Mouse (Mus musculus) testis, postnatal 14 days (tissue): ENCODE measurements around the gene Pigx.

Experiments
- DNase-seq: peaks from one replicate; pipeline ENCODE4 v3.0.0; 2021; ENCODE audit warnings: low spot score

Gene Pigx

GRCm38 (mm10) chr16:32059840-32060523 lies 39.6 kb downstream of the Pigx start:
- DNase-seq: no peak

DNA sequence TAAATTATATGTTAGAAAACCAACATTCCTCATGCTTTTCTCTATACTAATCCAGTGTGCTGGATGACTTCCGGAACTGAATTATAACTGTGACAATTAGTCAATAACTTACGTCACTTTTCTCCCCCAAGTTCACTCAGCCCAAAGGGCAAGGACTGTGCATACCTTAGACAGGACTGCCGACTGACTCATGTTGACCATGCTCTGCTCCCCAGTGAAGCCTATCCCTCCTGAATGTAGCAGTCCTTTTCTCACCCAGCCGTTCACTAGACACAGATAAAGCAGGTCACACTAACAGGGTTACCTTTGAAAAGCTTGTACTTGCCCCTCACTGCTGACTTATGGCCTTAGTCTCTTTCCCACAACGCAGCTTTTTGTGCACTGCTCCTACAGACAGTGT lies 40.7 kb downstream of the Pigx start:
- DNase-seq: no peak

- DNase-seq: no peak
Measured at GRCm38 (mm10) chr16:32042367-32042766, 57.2 kb downstream of the Pigx start.
